Mouse (Mus musculus): ENCODE data around the gene Wiz. TPM values are rescaled to one million over a fixed set of nuclear protein-coding genes. Genes with fewer than 3 reads are reported as not detected.

Wiz gene
- polyA plus RNA-seq, 1 experiment = 25.2 TPM

DNA sequence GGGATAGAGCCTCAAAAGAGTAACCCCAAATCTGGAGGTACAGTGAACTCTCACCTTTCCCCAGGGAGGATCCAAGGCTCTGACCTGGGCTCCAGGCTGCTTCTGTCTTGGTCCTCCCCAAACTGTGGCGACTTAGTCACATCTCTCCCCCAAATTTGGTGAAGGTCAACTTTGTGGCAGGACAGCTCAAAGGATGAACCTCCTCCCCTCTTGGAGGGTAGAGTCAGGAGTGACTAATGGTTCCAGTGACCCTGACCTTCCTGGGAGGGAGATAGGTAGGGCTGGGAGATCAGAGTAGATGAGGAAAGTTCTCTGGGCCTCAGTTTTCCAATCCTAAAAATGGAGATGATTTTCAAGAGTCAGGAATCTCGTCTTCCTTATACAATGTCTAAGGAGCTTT, 10.5 kb downstream of the Wiz start:
- H3K27me3 ChIP-seq (ENCODE audit: control insufficient read depth, insufficient read depth, low read length) = no peaks in the 10 kb centered on the region
- no peak for TF ChIP-seq CTCF (IDR thresholded peaks at IDR 0.05; ENCODE audit: control insufficient read depth, insufficient read depth, insufficient replicate concordance, low read depth, low read length)
- no peaks in the 10 kb centered on the region; the same call in 1 of the 2 replicates for H3K4me1 ChIP-seq (ENCODE audit: control insufficient read depth, insufficient read depth, low read length)
- no peaks in the 10 kb centered on the region for H3K36me3 ChIP-seq (ENCODE audit: control insufficient read depth, insufficient read depth, low read length)
- no peak overlapping the region for H3K27ac ChIP-seq (ENCODE audit: control insufficient read depth, insufficient read depth, low read depth, low read length)
- no peak overlapping the region for H3K4me3 ChIP-seq (ENCODE audit: control insufficient read depth, low read depth, low read length)

DNA sequence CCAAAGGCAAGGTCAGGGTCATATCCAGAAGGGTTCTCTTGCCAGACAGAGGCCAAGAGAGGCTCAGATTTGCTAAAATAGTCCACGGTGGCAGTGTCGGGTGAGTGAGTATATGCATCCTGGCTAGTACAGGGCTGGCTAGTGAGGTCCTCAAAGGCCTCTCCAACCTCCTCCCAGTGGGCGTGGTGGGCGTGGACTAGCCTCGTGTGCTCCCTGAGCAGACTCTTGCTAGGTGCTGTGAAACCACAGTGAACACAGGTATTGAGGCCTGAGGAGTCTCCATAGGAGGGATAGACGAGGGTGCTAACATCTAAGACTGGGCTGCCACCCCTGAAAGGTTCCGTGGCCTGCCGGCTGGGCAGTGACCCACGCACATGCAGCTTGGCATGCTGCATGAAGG, 12.1 kb downstream of the Wiz start:
- Histone ChIP-seq H3K4me3 (ENCODE audit: control insufficient read depth, low read depth, low read length) (no peak overlapping the region), H3K27ac (ENCODE audit: control insufficient read depth, insufficient read depth, low read depth, low read length) (no peak overlapping the region), H3K27me3 (ENCODE audit: control insufficient read depth, insufficient read depth, low read length) (no peaks in the 10 kb centered on the region), H3K4me1 (ENCODE audit: control insufficient read depth, insufficient read depth, low read length) (no peaks in the 10 kb centered on the region), H3K36me3 (ENCODE audit: control insufficient read depth, insufficient read depth, low read length) (no peaks in the 10 kb centered on the region)
- TF ChIP-seq POLR2A (IDR thresholded peaks at IDR 0.05; ENCODE audit: control insufficient read depth, low read depth, low read length) = no peak
- TF ChIP-seq CTCF (IDR thresholded peaks at IDR 0.05; ENCODE audit: control insufficient read depth, insufficient read depth, insufficient replicate concordance, low read depth, low read length) = no peak

DNA sequence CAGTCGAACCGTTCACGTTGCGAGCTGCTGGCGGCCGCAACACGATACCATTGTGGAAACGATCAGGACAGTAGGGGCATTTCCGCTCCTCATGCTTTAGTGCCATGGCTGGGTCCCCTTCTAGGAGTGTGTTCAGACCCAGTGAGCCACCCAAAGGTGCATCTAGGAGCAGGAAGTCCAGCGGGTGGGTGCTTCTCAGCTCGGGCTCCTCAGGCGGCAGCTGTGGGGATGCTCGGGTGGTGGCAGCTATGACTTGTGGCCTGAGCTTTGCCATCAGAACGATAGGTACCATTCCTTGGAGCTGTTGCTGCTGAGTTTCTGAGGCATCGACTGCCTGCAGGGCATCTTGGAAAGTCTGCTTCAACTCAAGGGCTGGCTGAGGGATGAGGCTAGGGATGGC, 12.8 kb downstream of the Wiz start:
- H3K36me3 ChIP-seq (ENCODE audit: control insufficient read depth, insufficient read depth, low read length) = no peaks in the 10 kb centered on the region
- H3K4me1 ChIP-seq (ENCODE audit: control insufficient read depth, insufficient read depth, low read length) = no peaks in the 10 kb centered on the region
- no peaks in the 10 kb centered on the region for H3K27me3 ChIP-seq (ENCODE audit: control insufficient read depth, insufficient read depth, low read length)
- H3K4me3 ChIP-seq (ENCODE audit: control insufficient read depth, low read depth, low read length) = no peak overlapping the region
- no peak for TF ChIP-seq CTCF (IDR thresholded peaks at IDR 0.05; ENCODE audit: control insufficient read depth, insufficient read depth, insufficient replicate concordance, low read depth, low read length)
- H3K27ac ChIP-seq (ENCODE audit: control insufficient read depth, insufficient read depth, low read depth, low read length) = no peak overlapping the region

DNA sequence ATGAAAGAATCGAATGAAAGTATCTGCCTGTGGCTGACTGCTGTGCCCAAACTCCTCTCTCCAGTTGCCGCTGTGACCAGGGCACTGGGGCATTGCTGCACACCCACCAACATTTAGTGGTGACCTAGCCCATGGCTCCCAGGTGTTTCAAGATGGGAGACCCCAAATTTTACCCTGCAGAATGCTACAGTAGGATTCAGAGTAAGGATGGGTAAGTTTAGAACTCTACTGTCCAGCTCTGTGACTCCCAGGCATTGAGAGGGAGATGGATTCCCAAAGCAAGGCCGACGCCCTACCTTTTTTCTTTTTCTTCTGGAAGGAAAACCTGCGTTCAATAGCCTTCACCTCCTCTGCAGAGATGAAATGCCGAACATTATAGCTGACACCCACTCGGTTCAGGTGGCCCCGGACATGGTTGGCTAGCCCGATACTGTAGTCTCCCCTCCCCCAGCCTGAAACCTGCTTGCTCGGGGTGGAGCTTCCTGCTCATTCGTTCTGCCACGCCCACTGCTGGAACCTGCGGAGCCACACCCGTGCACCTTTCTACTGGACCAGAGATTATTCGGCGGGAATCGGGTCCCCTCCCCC, 20.2 kb downstream of the Wiz start:
- H3K4me3 ChIP-seq (ENCODE audit: control insufficient read depth, low read depth, low read length) = no peak overlapping the region
- no peaks in the 10 kb centered on the region for H3K36me3 ChIP-seq (ENCODE audit: control insufficient read depth, insufficient read depth, low read length)
- no peaks in the 10 kb centered on the region for H3K27me3 ChIP-seq (ENCODE audit: control insufficient read depth, insufficient read depth, low read length)
- no peaks in the 10 kb centered on the region; the same call in none of the 2 replicates for H3K4me1 ChIP-seq (ENCODE audit: control insufficient read depth, insufficient read depth, low read length)
- H3K27ac ChIP-seq (ENCODE audit: control insufficient read depth, insufficient read depth, low read depth, low read length) = no peak overlapping the region
- TF ChIP-seq CTCF (IDR thresholded peaks at IDR 0.05; ENCODE audit: control insufficient read depth, insufficient read depth, insufficient replicate concordance, low read depth, low read length) (no peak), POLR2A (IDR thresholded peaks at IDR 0.05; ENCODE audit: control insufficient read depth, low read depth, low read length) (no peak)

- H3K27me3 ChIP-seq (ENCODE audit: control insufficient read depth, insufficient read depth, low read length) = no peaks in the 10 kb centered on the region
- no peak overlapping the region for H3K4me3 ChIP-seq (ENCODE audit: control insufficient read depth, low read depth, low read length)
- H3K27ac ChIP-seq (ENCODE audit: control insufficient read depth, insufficient read depth, low read depth, low read length) = no peak overlapping the region
- TF ChIP-seq POLR2A (IDR thresholded peaks at IDR 0.05; ENCODE audit: control insufficient read depth, low read depth, low read length) (no peak), CTCF (IDR thresholded peaks at IDR 0.05; ENCODE audit: control insufficient read depth, insufficient read depth, insufficient replicate concordance, low read depth, low read length) (no peak)
- H3K36me3 ChIP-seq (ENCODE audit: control insufficient read depth, insufficient read depth, low read length) = no peaks in the 10 kb centered on the region
- peaks cover 6% of the 10 kb centered on the region for H3K4me1 ChIP-seq (ENCODE audit: control insufficient read depth, insufficient read depth, low read length)
These were observed 21.5 kb downstream of the Wiz start for GRCm38 (mm10) chr17:32367706-32368105.

GRCm38 (mm10) chr17:32365296-32365695, 23.9 kb downstream of the Wiz start:
- Histone ChIP-seq H3K4me3 (ENCODE audit: control insufficient read depth, low read depth, low read length) (no peak overlapping the region), H3K27ac (ENCODE audit: control insufficient read depth, insufficient read depth, low read depth, low read length) (no peak overlapping the region)

DNA sequence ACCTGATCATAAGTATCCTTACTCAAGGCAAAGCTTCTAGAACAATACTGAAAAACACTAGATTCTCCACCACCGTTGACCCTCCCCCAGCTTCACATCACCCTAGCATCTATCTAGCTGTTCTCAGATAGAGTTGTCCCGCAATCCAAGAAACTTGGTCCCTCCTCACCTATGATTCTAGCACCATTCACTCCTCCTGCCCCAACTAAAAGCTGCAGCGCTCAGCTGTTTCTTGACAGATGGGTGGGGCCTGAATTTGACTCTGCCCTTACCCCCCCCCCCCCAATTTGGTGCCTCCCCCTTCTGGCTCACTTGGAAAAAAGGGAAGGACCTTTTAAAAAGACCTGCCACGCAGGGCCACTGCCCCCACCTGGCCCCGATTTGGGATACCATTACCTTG, 24.4 kb downstream of the Wiz start:
- peak overlapping the region; percentile 61; the same call in 1 of the 2 replicates for H3K27ac ChIP-seq (ENCODE audit: control insufficient read depth, insufficient read depth, low read depth, low read length)
- H3K4me1 ChIP-seq (ENCODE audit: control insufficient read depth, insufficient read depth, low read length) = peaks cover 6% of the 10 kb centered on the region
- H3K27me3 ChIP-seq (ENCODE audit: control insufficient read depth, insufficient read depth, low read length) = no peaks in the 10 kb centered on the region
- H3K36me3 ChIP-seq (ENCODE audit: control insufficient read depth, insufficient read depth, low read length) = no peaks in the 10 kb centered on the region
- H3K4me3 ChIP-seq (ENCODE audit: control insufficient read depth, low read depth, low read length) = no peak overlapping the region
- no peak for TF ChIP-seq CTCF (IDR thresholded peaks at IDR 0.05; ENCODE audit: control insufficient read depth, insufficient read depth, insufficient replicate concordance, low read depth, low read length)
- TF ChIP-seq POLR2A (IDR thresholded peaks at IDR 0.05; ENCODE audit: control insufficient read depth, low read depth, low read length) = no peak

More at GRCm38 (mm10) chr17:32365296-32365695, 23.9 kb downstream of the Wiz start:
- H3K36me3 ChIP-seq (ENCODE audit: control insufficient read depth, insufficient read depth, low read length) = no peaks in the 10 kb centered on the region
- H3K27me3 ChIP-seq (ENCODE audit: control insufficient read depth, insufficient read depth, low read length) = no peaks in the 10 kb centered on the region
- H3K4me1 ChIP-seq (ENCODE audit: control insufficient read depth, insufficient read depth, low read length) = peaks cover 6% of the 10 kb centered on the region
- TF ChIP-seq POLR2A (IDR thresholded peaks at IDR 0.05; ENCODE audit: control insufficient read depth, low read depth, low read length) = no peak
- TF ChIP-seq CTCF (IDR thresholded peaks at IDR 0.05; ENCODE audit: control insufficient read depth, insufficient read depth, insufficient replicate concordance, low read depth, low read length) = no peak

- H3K36me3 ChIP-seq (ENCODE audit: control insufficient read depth, insufficient read depth, low read length) = no peaks in the 10 kb centered on the region; the same call in 1 of the 2 replicates
- peak overlapping the region; percentile 85 for H3K4me3 ChIP-seq (ENCODE audit: control insufficient read depth, low read depth, low read length)
- no peak for TF ChIP-seq CTCF (IDR thresholded peaks at IDR 0.05; ENCODE audit: control insufficient read depth, insufficient read depth, insufficient replicate concordance, low read depth, low read length)
- TF ChIP-seq POLR2A (IDR thresholded peaks at IDR 0.05; ENCODE audit: control insufficient read depth, low read depth, low read length) = peak; percentile 78
- peak overlapping the region; percentile 61; the same call in 1 of the 2 replicates for H3K27ac ChIP-seq (ENCODE audit: control insufficient read depth, insufficient read depth, low read depth, low read length)
- peaks cover 6% of the 10 kb centered on the region for H3K4me1 ChIP-seq (ENCODE audit: control insufficient read depth, insufficient read depth, low read length)
- no peaks in the 10 kb centered on the region for H3K27me3 ChIP-seq (ENCODE audit: control insufficient read depth, insufficient read depth, low read length)
These were observed 24.9 kb downstream of the Wiz start for GRCm38 (mm10) chr17:32364331-32364730.
